Mouse (Mus musculus): ENCODE measurements around the gene F13a1. TPM values are rescaled to one million over a fixed set of nuclear protein-coding genes. Genes with fewer than 3 reads are reported as not detected.

The F13a1 gene
- polyA plus RNA-seq, 1 experiment from 2014 or later = 15.1 TPM

DNA sequence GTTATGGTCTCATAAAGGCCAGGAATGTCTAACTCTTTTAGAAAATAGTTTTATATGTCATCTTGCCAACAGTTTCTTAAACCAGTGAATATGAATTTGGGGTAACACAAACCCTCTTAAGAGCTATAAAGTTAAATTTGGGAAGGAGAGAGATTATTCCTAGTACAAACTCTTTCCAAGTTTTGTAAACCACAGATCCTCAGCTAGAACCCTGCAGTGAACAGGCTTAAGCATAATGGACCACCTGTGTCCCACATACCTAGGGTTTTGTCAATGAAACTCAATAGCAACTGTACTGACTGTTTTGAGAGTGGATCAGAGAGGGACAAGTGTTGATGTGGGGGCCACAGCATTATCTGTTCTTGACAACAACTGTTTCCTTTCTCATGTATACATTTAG lies 96.4 kb downstream of the F13a1 start:
- H3K4me1 ChIP-seq = no peaks in the 10 kb centered on the region
- H3K9me3 ChIP-seq = no peaks in the 10 kb centered on the region
- no peak overlapping the region for H3K27ac ChIP-seq
- H3K4me3 ChIP-seq = no peak overlapping the region
- no peak overlapping the region for H3K9ac ChIP-seq
- ATAC-seq (ENCODE audit: insufficient number of reproducible peaks, insufficient read depth, low FRiP score, low TSS enrichment, low read depth) = no peak
- H3K27me3 ChIP-seq = no peaks in the 10 kb centered on the region
- H3K36me3 ChIP-seq = no peaks in the 10 kb centered on the region
- no peak overlapping the region for H3K4me2 ChIP-seq

DNA sequence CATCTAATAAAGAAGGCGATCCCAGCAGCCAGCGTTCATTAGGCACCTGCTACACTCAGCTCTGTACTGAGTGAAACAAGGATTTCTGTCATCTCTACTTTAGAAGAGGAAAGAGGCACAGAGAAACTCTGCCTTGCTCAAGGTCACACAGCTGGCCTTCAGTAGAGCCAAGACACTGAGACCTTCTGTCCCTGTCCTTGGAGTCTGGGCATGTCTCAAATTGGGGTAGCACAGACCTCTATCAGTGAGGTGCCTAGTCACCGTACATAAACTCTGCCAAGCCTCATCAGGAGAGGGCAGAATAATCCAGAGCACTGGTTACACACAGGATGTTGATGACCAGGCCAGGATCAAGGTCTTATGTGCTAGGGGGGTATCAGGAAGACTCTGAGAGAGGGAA lies 108.2 kb downstream of the F13a1 start:
- Histone ChIP-seq H3K27me3 (no peaks in the 10 kb centered on the region), H3K4me1 (no peaks in the 10 kb centered on the region), H3K9ac (no peak overlapping the region), H3K4me3 (no peak overlapping the region), H3K4me2 (no peak overlapping the region), H3K27ac (no peak overlapping the region), H3K36me3 (no peaks in the 10 kb centered on the region), H3K9me3 (no peaks in the 10 kb centered on the region)
- 81% methylated on average over 3 of the region's 3 CpGs for WGBS
- ATAC-seq (ENCODE audit: insufficient number of reproducible peaks, insufficient read depth, low FRiP score, low TSS enrichment, low read depth) = no peak

DNA sequence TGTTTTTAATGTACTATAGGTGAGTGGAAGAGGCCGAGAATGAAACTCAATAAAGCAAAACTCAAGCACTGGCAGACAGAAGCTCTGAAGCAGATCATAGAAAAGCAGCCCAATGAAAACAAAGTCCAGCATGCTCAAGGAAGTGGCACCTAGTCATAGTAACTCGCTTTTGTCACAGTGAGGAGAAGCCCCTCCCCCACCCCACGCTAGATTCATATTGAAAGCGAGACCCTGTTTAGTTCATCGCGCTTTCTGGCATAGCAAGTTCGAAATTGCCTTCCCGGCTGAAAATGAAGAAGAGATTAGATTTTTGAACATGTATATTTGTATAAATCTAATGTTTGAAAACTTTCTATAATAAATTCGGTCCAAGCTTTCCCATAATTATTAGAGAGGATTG lies 118.0 kb downstream of the F13a1 start:
- no peak overlapping the region for H3K4me3 ChIP-seq
- H3K4me1 ChIP-seq = no peaks in the 10 kb centered on the region
- no peak overlapping the region for H3K27ac ChIP-seq
- no peaks in the 10 kb centered on the region for H3K36me3 ChIP-seq
- ATAC-seq (ENCODE audit: insufficient number of reproducible peaks, insufficient read depth, low FRiP score, low TSS enrichment, low read depth) = no peak
- H3K9me3 ChIP-seq = no peaks in the 10 kb centered on the region
- H3K9ac ChIP-seq = no peak overlapping the region
- no peak overlapping the region for H3K4me2 ChIP-seq
- WGBS = 87% methylated on average over 9 of the region's 9 CpGs
- H3K27me3 ChIP-seq = no peaks in the 10 kb centered on the region

DNA sequence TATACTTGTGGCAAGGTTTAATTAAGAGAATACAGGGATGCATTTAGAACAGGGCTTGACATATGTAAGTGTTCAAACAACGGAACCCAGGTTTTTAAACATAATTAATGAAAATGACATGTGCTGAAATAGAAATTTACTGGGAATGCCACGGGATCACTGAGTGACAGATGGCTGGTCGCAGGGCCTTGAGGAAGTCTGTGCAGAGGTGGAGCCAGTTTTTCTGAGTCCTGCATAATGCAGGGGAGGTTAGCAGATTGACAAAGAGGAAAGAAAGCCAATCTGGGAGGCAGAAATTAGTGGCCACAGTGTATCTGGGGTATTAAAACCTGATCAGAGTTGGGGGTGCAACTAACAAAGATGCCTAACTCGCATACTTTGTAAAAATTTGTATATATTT lies 130.3 kb downstream of the F13a1 start:
- Histone ChIP-seq H3K27me3 (no peaks in the 10 kb centered on the region), H3K9me3 (no peaks in the 10 kb centered on the region), H3K27ac (no peak overlapping the region), H3K4me2 (no peak overlapping the region), H3K4me1 (no peaks in the 10 kb centered on the region), H3K4me3 (no peak overlapping the region), H3K9ac (no peak overlapping the region), H3K36me3 (no peaks in the 10 kb centered on the region)
- WGBS = 62% methylated on average over 4 of the region's 4 CpGs
- ATAC-seq (ENCODE audit: insufficient number of reproducible peaks, insufficient read depth, low FRiP score, low TSS enrichment, low read depth) = no peak

DNA sequence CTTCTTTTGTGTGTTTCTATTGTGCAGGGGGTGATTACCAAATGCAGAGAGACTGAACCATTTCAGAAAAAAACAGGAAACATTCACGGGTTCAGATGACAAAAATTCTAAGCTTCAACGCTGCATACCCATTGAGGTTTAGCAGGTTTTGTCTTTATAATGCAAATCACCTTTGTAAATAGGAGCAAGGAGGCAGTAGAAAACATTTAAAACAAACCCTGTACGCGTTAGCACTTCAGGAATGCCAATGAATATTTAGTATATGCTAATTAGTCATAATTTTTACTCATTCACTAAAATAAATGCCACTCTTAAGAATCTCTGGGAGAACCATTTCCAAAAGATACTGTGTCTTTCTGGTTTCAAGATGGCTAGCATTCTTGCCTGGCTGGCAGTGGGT lies 146.2 kb downstream of the F13a1 start:
- 48% methylated on average over 4 of the region's 4 CpGs for WGBS
- H3K36me3 ChIP-seq = no peaks in the 10 kb centered on the region
- H3K4me2 ChIP-seq = no peak overlapping the region
- no peaks in the 10 kb centered on the region for H3K27me3 ChIP-seq
- H3K9ac ChIP-seq = no peak overlapping the region
- no peaks in the 10 kb centered on the region for H3K9me3 ChIP-seq
- H3K4me3 ChIP-seq = no peak overlapping the region
- no peak for ATAC-seq (ENCODE audit: insufficient number of reproducible peaks, insufficient read depth, low FRiP score, low TSS enrichment, low read depth)
- H3K27ac ChIP-seq = no peak overlapping the region
- H3K4me1 ChIP-seq = no peaks in the 10 kb centered on the region

DNA sequence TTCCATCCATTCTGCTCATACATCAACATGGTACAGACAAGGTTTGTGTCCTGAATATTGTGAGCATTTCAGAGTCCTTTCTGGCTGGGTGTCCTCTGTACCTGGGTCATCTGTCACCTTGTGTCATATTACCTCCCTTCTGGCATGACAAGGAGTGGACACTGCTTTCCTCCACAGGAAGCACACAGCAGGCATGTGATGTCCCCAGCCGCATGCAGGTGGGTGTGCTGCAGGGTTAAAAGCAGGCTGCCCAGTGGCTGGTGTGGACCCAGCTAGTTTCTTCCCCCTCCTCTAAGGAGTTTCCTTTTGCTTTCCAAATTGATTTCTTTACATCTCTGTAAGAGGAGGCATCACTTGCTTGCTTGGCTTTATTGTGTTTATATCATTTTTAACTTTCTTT lies 146.6 kb downstream of the F13a1 start:
- Histone ChIP-seq H3K27ac (no peak overlapping the region), H3K9me3 (no peaks in the 10 kb centered on the region), H3K36me3 (no peaks in the 10 kb centered on the region), H3K9ac (no peak overlapping the region), H3K4me2 (no peak overlapping the region), H3K27me3 (no peaks in the 10 kb centered on the region), H3K4me1 (no peaks in the 10 kb centered on the region), H3K4me3 (no peak overlapping the region)
- ATAC-seq (ENCODE audit: insufficient number of reproducible peaks, insufficient read depth, low FRiP score, low TSS enrichment, low read depth) = no peak
- WGBS = 54% methylated on average over 1 of the region's 1 CpGs

DNA sequence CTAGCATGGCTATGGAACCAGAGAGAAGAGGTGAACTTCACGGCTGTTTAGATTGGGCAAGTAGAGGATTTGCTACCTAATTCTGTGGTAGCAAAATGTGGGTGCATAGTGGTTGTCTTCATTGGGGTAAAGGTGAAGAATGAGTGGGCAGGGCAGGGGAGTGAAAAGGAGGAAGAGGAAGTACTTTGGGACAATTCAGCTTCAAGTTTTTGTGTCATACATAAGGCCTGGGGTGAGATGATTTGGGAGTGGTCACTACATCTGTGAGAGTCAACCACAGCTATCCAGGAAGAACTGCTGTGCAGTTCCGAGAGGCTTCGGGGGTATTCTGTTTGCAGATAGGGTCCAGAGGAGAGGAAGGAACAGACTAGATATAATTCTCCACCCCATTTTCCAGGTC lies 148.4 kb downstream of the F13a1 start:
- 90% methylated on average over 3 of the region's 3 CpGs for WGBS
- H3K36me3 ChIP-seq = no peaks in the 10 kb centered on the region

DNA sequence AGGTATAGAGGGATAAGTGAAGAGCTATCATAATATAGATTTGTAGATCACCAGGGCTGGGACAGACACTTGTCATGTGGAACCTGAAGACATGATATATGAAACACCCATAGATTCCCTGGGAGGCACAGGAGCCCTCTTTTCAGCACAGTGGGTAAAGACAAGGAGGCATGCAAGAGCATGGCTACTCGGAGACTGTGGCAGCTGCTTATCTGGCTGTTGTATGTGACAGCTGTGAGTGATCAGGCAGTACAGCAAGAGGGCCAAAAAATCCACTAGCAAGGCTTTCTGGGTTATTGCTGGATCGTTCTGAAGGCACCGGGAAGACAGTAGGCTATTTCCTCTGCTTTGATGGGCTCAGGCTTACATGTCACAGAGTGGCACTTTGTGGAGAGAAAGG lies 149.0 kb downstream of the F13a1 start:
- H3K27me3 ChIP-seq = no peaks in the 10 kb centered on the region
- no peak overlapping the region for H3K9ac ChIP-seq
- no peaks in the 10 kb centered on the region for H3K4me1 ChIP-seq
- 56% methylated on average over 3 of the region's 3 CpGs for WGBS
- H3K27ac ChIP-seq = no peak overlapping the region
- H3K36me3 ChIP-seq = no peaks in the 10 kb centered on the region
- ATAC-seq (ENCODE audit: insufficient number of reproducible peaks, insufficient read depth, low FRiP score, low TSS enrichment, low read depth) = no peak
- no peak overlapping the region for H3K4me3 ChIP-seq
- H3K4me2 ChIP-seq = no peak overlapping the region
- H3K9me3 ChIP-seq = no peaks in the 10 kb centered on the region

More for the DNA sequence above, 148.4 kb downstream of the F13a1 start:
- Histone ChIP-seq H3K27me3 (no peaks in the 10 kb centered on the region), H3K27ac (no peak overlapping the region), H3K9me3 (no peaks in the 10 kb centered on the region), H3K9ac (no peak overlapping the region), H3K4me1 (no peaks in the 10 kb centered on the region), H3K4me2 (no peak overlapping the region), H3K4me3 (no peak overlapping the region)
- no peak for ATAC-seq (ENCODE audit: insufficient number of reproducible peaks, insufficient read depth, low FRiP score, low TSS enrichment, low read depth)

DNA sequence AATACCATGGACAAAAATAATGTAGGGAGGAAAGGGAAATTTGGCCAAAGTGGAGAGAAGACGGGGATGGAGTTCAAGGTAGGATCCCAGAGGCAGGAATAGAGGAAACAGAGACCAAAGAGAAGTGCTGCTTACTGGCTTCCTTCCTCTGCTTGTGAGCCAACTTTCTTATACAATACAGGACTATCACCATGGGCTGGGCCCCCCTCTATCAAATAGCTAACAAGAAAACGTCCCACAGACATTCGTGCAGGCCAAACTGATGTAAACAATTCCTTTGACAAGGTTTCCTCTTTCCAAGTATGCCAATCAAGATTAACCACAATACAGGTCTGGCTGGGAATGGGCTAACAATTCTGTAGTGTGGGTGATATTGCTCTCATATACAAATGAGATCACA lies 154.0 kb downstream of the F13a1 start:
- H3K4me3 ChIP-seq = no peak overlapping the region
- no peaks in the 10 kb centered on the region for H3K36me3 ChIP-seq
- no peak for ATAC-seq (ENCODE audit: insufficient number of reproducible peaks, insufficient read depth, low FRiP score, low TSS enrichment, low read depth)
- H3K4me2 ChIP-seq = no peak overlapping the region
- no peaks in the 10 kb centered on the region for H3K9me3 ChIP-seq
- 44% methylated on average over 3 of the region's 3 CpGs for WGBS
- H3K27ac ChIP-seq = no peak overlapping the region
- H3K27me3 ChIP-seq = no peaks in the 10 kb centered on the region
- no peaks in the 10 kb centered on the region for H3K4me1 ChIP-seq
- no peak overlapping the region for H3K9ac ChIP-seq

DNA sequence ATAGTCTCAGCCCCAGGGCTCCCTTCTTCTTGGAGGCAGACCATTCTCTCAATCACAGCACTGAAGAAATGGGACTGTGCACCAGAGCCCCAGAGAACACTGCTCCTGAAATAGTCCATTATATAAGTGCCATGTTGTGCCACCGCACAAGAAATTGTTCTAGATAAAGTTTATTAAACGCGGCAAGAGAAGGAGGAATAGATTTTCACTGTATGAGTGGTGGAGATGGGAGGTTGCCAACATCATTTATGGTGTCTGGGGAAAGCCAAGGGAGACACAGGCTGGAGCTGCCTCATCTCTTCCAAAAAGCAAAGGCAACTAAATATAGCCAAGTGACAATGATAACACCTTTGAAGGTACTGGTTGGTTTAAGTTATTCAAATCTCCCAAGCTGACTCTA lies 156.3 kb downstream of the F13a1 start:
- no peak for ATAC-seq (ENCODE audit: insufficient number of reproducible peaks, insufficient read depth, low FRiP score, low TSS enrichment, low read depth)
- H3K4me3 ChIP-seq = no peak overlapping the region
- WGBS = 96% methylated on average over 3 of the region's 3 CpGs

DNA sequence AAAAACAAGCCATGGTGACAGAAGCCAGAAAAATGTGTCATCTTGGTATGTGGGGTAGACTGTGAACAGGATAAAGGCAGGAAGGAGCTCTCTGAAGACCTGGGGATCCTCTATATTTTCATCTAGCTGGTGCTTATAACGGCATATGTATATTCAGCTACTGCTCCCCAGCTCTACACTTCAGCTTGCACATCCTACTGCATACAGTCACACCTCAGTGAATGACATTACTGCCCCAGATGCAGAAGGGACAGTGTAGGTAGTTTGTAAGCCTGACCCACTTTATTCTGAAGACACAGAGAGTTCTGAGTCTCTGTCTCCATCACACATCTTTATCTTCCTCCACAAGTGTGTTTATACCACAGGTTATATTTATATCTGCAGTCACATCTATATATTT lies 157.8 kb downstream of the F13a1 start:
- no peak for ATAC-seq (ENCODE audit: insufficient number of reproducible peaks, insufficient read depth, low FRiP score, low TSS enrichment, low read depth)
- 88% methylated on average over 1 of the region's 1 CpGs for WGBS

More for the DNA sequence above, 156.3 kb downstream of the F13a1 start:
- H3K27ac ChIP-seq = no peak overlapping the region
- H3K4me2 ChIP-seq = no peak overlapping the region
- no peaks in the 10 kb centered on the region for H3K36me3 ChIP-seq
- H3K9ac ChIP-seq = no peak overlapping the region
- no peaks in the 10 kb centered on the region for H3K27me3 ChIP-seq
- no peaks in the 10 kb centered on the region for H3K4me1 ChIP-seq
- H3K9me3 ChIP-seq = no peaks in the 10 kb centered on the region

DNA sequence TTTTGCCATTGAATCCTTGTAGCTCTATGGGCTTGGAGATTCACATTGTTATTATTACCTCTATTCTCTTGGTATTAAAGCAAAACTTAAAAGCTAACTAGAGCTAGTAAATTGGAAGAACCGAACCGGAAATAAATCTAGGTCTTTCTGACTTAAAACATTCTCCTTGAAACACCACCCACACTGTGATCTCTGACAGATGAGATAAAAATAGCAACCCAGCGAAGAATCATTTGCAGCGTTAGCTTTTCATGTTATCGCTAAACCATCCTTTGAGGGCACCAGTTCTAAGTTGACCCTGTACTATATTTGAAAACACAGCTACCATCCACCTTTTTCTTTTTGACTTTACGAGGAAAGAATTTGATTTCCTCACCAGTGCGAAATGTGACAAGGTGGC lies 164.1 kb downstream of the F13a1 start:
- ATAC-seq (ENCODE audit: insufficient number of reproducible peaks, insufficient read depth, low FRiP score, low TSS enrichment, low read depth) = no peak
- no peaks in the 10 kb centered on the region for H3K9me3 ChIP-seq
- H3K27ac ChIP-seq = no peak overlapping the region
- no peak overlapping the region for H3K9ac ChIP-seq
- no peaks in the 10 kb centered on the region for H3K36me3 ChIP-seq
- no peaks in the 10 kb centered on the region for H3K27me3 ChIP-seq
- H3K4me1 ChIP-seq = no peaks in the 10 kb centered on the region
- no peak overlapping the region for H3K4me3 ChIP-seq
- no peak overlapping the region for H3K4me2 ChIP-seq
- 89% methylated on average over 7 of the region's 7 CpGs for WGBS

More for the DNA sequence above, 157.8 kb downstream of the F13a1 start:
- H3K4me2 ChIP-seq = no peak overlapping the region
- H3K27ac ChIP-seq = no peak overlapping the region
- no peaks in the 10 kb centered on the region for H3K9me3 ChIP-seq
- H3K9ac ChIP-seq = no peak overlapping the region
- H3K4me3 ChIP-seq = no peak overlapping the region
- no peaks in the 10 kb centered on the region for H3K27me3 ChIP-seq
- H3K36me3 ChIP-seq = no peaks in the 10 kb centered on the region
- no peaks in the 10 kb centered on the region for H3K4me1 ChIP-seq

DNA sequence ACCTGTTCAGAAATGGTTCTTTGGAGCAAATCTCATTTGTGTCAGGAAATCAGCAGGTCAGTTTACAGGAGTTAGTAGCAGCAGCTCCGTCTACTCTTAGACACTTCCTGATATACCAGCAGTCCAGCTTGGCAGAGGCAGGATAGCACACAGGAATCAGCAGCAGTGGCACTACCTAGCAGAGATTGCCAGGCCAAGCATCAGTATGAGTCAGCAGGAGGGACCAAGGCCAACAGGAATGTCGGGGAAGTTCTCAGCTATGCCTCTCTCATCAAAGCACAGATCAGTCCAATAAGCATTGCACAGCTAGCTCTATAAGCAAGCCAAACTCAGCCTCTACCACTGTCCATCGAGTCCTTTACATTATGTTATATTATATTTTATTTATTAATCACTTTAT lies 210.9 kb downstream of the F13a1 start:
- H3K9ac ChIP-seq = no peak overlapping the region
- no peak overlapping the region for H3K27ac ChIP-seq
- H3K27me3 ChIP-seq = no peaks in the 10 kb centered on the region
- ATAC-seq (ENCODE audit: insufficient number of reproducible peaks, insufficient read depth, low FRiP score, low TSS enrichment, low read depth) = no peak
- H3K9me3 ChIP-seq = no peaks in the 10 kb centered on the region
- 73% methylated on average over 3 of the region's 3 CpGs for WGBS
- H3K4me3 ChIP-seq = no peak overlapping the region
- no peaks in the 10 kb centered on the region for H3K4me1 ChIP-seq
- no peaks in the 10 kb centered on the region for H3K36me3 ChIP-seq
- H3K4me2 ChIP-seq = no peak overlapping the region

Data from embryonic facial prominence, embryonic 13.5 days (tissue).